8 mouse cellular contexts compared by ENCODE assay signal in the genomic region with DNA sequence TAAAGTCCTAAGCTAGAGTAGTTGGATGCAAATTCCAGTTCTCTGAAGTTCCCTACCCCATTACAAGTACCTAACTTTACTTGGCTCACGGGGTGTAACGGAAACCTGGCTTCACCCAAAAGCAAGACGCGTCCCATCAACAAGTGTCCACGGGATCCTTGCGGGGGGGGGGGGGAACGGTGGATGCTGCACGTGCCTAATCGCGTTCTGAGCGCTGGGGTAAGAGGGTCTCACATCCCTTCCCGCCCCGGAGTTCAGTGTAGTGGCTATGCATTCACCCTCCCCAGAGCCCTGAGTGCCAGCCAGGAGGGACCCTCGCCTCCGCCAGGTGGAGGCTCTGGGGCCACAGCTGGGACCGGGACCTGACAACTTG. TPM values are rescaled to one million over a fixed set of nuclear protein-coding genes. Genes with fewer than 3 reads are reported as not detected.
DNase-seq lines count a peak whose midpoint lies in the region; ATAC-seq and TF ChIP-seq lines count a peak whose summit lies in the region.

No protein-coding gene starts in this region.

- peaks cover 4% of the 10 kb centered on the region; the same call in 1 of the 2 replicates for H3K4me1 ChIP-seq in lung, adult 2 months (ENCODE audit: control insufficient read depth, insufficient read depth, low read length)
- peaks cover 4% of the 10 kb centered on the region; the same call in 1 of the 2 replicates for H3K4me1 ChIP-seq in embryonic facial prominence, embryonic 12.5 days
- H3K4me1 ChIP-seq in intestine, embryonic 15.5 days (replicated peaks) = peaks cover 9% of the 10 kb centered on the region; the same call in 1 of the 2 replicates
- peaks cover 9% of the 10 kb centered on the region for H3K4me1 ChIP-seq in neural tube, embryonic 13.5 days (replicated peaks)

- H3K9ac ChIP-seq in embryonic facial prominence, embryonic 12.5 days = peak overlapping the region; percentile 53
- peak overlapping the region; percentile 56 for H3K9ac ChIP-seq in intestine, embryonic 15.5 days
- peak overlapping the region; percentile 72 for H3K9ac ChIP-seq in neural tube, embryonic 13.5 days

- no peak overlapping the region for H3K27ac ChIP-seq in embryonic facial prominence, embryonic 12.5 days
- H3K27ac ChIP-seq in intestine, embryonic 15.5 days = 0 out of 2 replicates have a peak overlapping the region, but pooled peaks have one; percentile 54
- H3K27ac ChIP-seq in neural tube, embryonic 13.5 days (replicated peaks) = no peak overlapping the region

- H3K4me2 ChIP-seq in embryonic facial prominence, embryonic 12.5 days (replicated peaks) = peak overlapping the region; percentile 100
- peak overlapping the region; percentile 97 for H3K4me2 ChIP-seq in intestine, embryonic 15.5 days (replicated peaks)
- H3K4me2 ChIP-seq in neural tube, embryonic 13.5 days = peak overlapping the region; percentile 97

- under 1% methylated on average over 16 of the region's 16 CpGs for WGBS in lung, adult 2 months
- WGBS in embryonic facial prominence, embryonic 12.5 days = under 1% methylated on average over 16 of the region's 16 CpGs
- WGBS in intestine, embryonic 15.5 days = 3% methylated on average over 16 of the region's 16 CpGs
- WGBS in neural tube, embryonic 13.5 days = 2% methylated on average over 15 of the region's 16 CpGs

- DNase-seq in lung, adult 2 months = no peak
- no peak for DNase-seq in lung, postnatal 25 days (ENCODE audit: low spot score)
- no peak for DNase-seq in thymus, postnatal 4 days
- DNase-seq in layer of hippocampus, postnatal 36 days = no peak
- no peak for DNase-seq in ovary, adult 18-20 months (ENCODE audit: low spot score)

- H3K27me3 ChIP-seq in embryonic facial prominence, embryonic 12.5 days = peaks cover 21% of the 10 kb centered on the region
- H3K27me3 ChIP-seq in intestine, embryonic 15.5 days (replicated peaks) = no peaks in the 10 kb centered on the region
- H3K27me3 ChIP-seq in neural tube, embryonic 13.5 days = peaks cover 24% of the 10 kb centered on the region

- TF ChIP-seq POLR2A in lung, adult 2 months (IDR thresholded peaks at IDR 0.05; ENCODE audit: borderline replicate concordance, extremely low read depth, low read depth, low read length) = no peak

- H3K9me3 ChIP-seq in embryonic facial prominence, embryonic 12.5 days = no peaks in the 10 kb centered on the region
- no peaks in the 10 kb centered on the region for H3K9me3 ChIP-seq in intestine, embryonic 15.5 days
- no peaks in the 10 kb centered on the region for H3K9me3 ChIP-seq in neural tube, embryonic 13.5 days

- ATAC-seq in embryonic facial prominence, embryonic 12.5 days (ENCODE audit: insufficient number of reproducible peaks, insufficient read depth, low FRiP score, low TSS enrichment) = no peak
- peak; percentile 35; the same call in 1 of the 2 replicates for ATAC-seq in intestine, embryonic 15.5 days
- peak; percentile 67 for ATAC-seq in neural tube, embryonic 13.5 days (ENCODE audit: low read depth)

- no peaks in the 10 kb centered on the region for H3K36me3 ChIP-seq in embryonic facial prominence, embryonic 12.5 days
- H3K36me3 ChIP-seq in intestine, embryonic 15.5 days = no peaks in the 10 kb centered on the region
- H3K36me3 ChIP-seq in neural tube, embryonic 13.5 days = no peaks in the 10 kb centered on the region

- peak overlapping the region; percentile 83 for H3K4me3 ChIP-seq in lung, adult 2 months (replicated peaks; ENCODE audit: extremely low read depth, low read depth, low read length)
- peak overlapping the region; percentile 71 for H3K4me3 ChIP-seq in embryonic facial prominence, embryonic 12.5 days
- peak overlapping the region; percentile 67 for H3K4me3 ChIP-seq in intestine, embryonic 15.5 days (replicated peaks)
- H3K4me3 ChIP-seq in neural tube, embryonic 13.5 days = peak overlapping the region; percentile 79

- TF ChIP-seq CTCF in lung, adult 2 months (IDR thresholded peaks at IDR 0.05; ENCODE audit: insufficient read depth, low read length) = no peak

RNA-seq across cellular contexts. Expression of a gene that starts 0.8 kb away (rescaled TPM):
- 9.9 and 11.3 TPM in 2 replicates for polyA plus RNA-seq in lung, adult 2 months (2012; rRNA removed)
- polyA plus RNA-seq in embryonic facial prominence, embryonic 12.5 days (2016; fragmentation: Nextera tagmentation; extraction: Ambion mirVana) = 1.1 and 1.5 TPM in 2 replicates
- 10.4 and 11.1 TPM in 2 replicates for polyA plus RNA-seq in intestine, embryonic 15.5 days (2015; fragmentation: Nextera tagmentation; extraction: Ambion mirVana)
- polyA plus RNA-seq in neural tube, embryonic 13.5 days (2015; fragmentation: Nextera tagmentation; extraction: Ambion mirVana) = 2.1 and 2.6 TPM in 2 replicates
- total RNA-seq in layer of hippocampus, postnatal 36 days (2021) = 1 to 10 TPM; 1.4 to 1.6 TPM
